Mouse (Mus musculus): ENCODE measurements at regions not wholly inside any gene's neighbourhood (a gene's known extent, or its start where the extent isn't known, plus 50 kb on each side); places are given as distances from the start of the nearest gene placed in this dataset.
"Not testable (repeated sequence)": the region's sequence is repeated elsewhere in the genome, so short reads cannot be mapped to it uniquely, and the experiment has no call there.

GRCm38 (mm10) chrX:17818325-17818724, 246.2 kb upstream of the Fundc1 start:
- Histone ChIP-seq H3K36me3 (ENCODE audit: control insufficient read depth, insufficient read depth, low read length) (no peaks in the 10 kb centered on the region), H3K9ac (ENCODE audit: low read length) (no peak overlapping the region), H3K27ac (ENCODE audit: low read depth, low read length) (no peak overlapping the region), H3K4me3 (ENCODE audit: low read depth, low read length) (no peak overlapping the region), H3K9me3 (ENCODE audit: control insufficient read depth, low read length) (no peaks in the 10 kb centered on the region), H3K27me3 (ENCODE audit: control insufficient read depth, insufficient read depth, low read length) (no peaks in the 10 kb centered on the region), H3K4me2 (ENCODE audit: low read depth, low read length, severe bottlenecking) (no peak overlapping the region), H3K4me1 (replicated peaks; ENCODE audit: control insufficient read depth, insufficient read depth, low read length) (no peaks in the 10 kb centered on the region)
- WGBS: 36% methylated on average over 3 of the region's 3 CpGs
- DNase-seq (ENCODE audit: low spot score) (no peak), ATAC-seq (replicated peaks; ENCODE audit: low FRiP score) (0 out of 2 replicates have a peak, but pooled peaks have one; percentile 46)

DNA sequence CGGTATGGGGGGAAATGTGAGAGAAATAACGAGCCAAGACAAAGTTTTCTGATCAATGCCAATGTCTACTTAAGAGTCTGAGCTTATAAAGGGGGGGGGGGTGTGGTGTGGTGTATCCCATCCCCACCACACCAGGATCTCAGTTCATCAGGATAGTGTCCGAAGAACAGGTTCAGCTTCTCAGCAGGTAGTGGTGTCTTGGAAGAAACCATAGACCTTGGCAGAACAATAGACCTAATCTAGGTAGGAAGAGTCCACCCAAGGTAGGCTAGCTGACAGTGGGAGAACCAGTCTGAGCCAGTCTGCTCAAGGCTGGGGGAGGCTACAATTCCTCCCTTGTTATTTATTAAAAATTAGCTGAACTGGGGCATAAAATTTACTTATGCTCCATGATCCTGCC, 245.5 kb upstream of the Fundc1 start:
- Histone ChIP-seq H3K27me3 (ENCODE audit: control insufficient read depth, insufficient read depth, low read length) (no peaks in the 10 kb centered on the region), H3K4me1 (replicated peaks; ENCODE audit: control insufficient read depth, insufficient read depth, low read length) (no peaks in the 10 kb centered on the region), H3K4me3 (ENCODE audit: low read depth, low read length) (no peak overlapping the region), H3K36me3 (ENCODE audit: control insufficient read depth, insufficient read depth, low read length) (no peaks in the 10 kb centered on the region), H3K4me2 (ENCODE audit: low read depth, low read length, severe bottlenecking) (no peak overlapping the region), H3K9me3 (ENCODE audit: control insufficient read depth, low read length) (no peaks in the 10 kb centered on the region), H3K9ac (ENCODE audit: low read length) (no peak overlapping the region), H3K27ac (ENCODE audit: low read depth, low read length) (no peak overlapping the region)
- ATAC-seq (replicated peaks; ENCODE audit: low FRiP score): no peak
- WGBS: 82% methylated on average over 3 of the region's 3 CpGs
- DNase-seq (ENCODE audit: low spot score): no peak

- H3K4me1 ChIP-seq (replicated peaks; ENCODE audit: control insufficient read depth, insufficient read depth, low read length); H3K4me2 ChIP-seq (ENCODE audit: low read depth, low read length, severe bottlenecking); H3K4me3 ChIP-seq (ENCODE audit: low read depth, low read length); H3K9ac ChIP-seq (ENCODE audit: low read length); ATAC-seq (replicated peaks; ENCODE audit: low FRiP score); H3K9me3 ChIP-seq (ENCODE audit: control insufficient read depth, low read length); H3K36me3 ChIP-seq (ENCODE audit: control insufficient read depth, insufficient read depth, low read length); H3K27ac ChIP-seq (ENCODE audit: low read depth, low read length); H3K27me3 ChIP-seq (ENCODE audit: control insufficient read depth, insufficient read depth, low read length); DNase-seq (ENCODE audit: low spot score): not testable (repeated sequence)
- 78% methylated on average over 1 of the region's 6 CpGs for WGBS
Observed at GRCm38 (mm10) chrX:17788048-17788447, 215.9 kb upstream of the Fundc1 start.

GRCm38 (mm10) chrX:17775886-17776285, 203.8 kb upstream of the Fundc1 start:
- Histone ChIP-seq H3K27me3 (ENCODE audit: control insufficient read depth, insufficient read depth, low read length) (no peaks in the 10 kb centered on the region), H3K36me3 (ENCODE audit: control insufficient read depth, insufficient read depth, low read length) (no peaks in the 10 kb centered on the region), H3K27ac (ENCODE audit: low read depth, low read length) (no peak overlapping the region), H3K4me2 (ENCODE audit: low read depth, low read length, severe bottlenecking) (no peak overlapping the region), H3K4me1 (replicated peaks; ENCODE audit: control insufficient read depth, insufficient read depth, low read length) (no peaks in the 10 kb centered on the region), H3K9ac (ENCODE audit: low read length) (no peak overlapping the region), H3K4me3 (ENCODE audit: low read depth, low read length) (no peak overlapping the region), H3K9me3 (ENCODE audit: control insufficient read depth, low read length) (no peaks in the 10 kb centered on the region)
- WGBS: 95% methylated on average over 1 of the region's 1 CpGs
- ATAC-seq (replicated peaks; ENCODE audit: low FRiP score) (no peak), DNase-seq (ENCODE audit: low spot score) (no peak)

DNA sequence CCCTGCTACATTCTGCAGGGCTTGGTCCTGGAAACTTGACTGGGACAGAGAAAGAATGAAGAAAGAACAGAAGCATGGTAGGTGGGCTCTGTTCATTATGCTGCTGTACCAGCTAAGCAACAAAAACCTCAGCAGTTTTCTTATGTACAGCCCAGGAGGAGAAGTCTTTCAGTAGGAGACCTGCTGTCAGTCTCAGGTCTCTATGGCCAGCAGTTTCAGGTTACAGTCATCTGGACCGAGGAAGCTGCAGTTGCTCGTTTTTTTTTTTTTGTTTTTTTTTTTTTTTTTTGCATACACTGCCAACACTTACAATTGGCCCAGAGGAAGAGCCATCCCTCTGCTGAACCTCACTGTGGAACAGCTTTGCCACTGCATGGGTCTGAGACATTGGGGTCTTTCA, 180.7 kb upstream of the Fundc1 start:
- Histone ChIP-seq H3K4me1 (replicated peaks; ENCODE audit: control insufficient read depth, insufficient read depth, low read length) (no peaks in the 10 kb centered on the region), H3K9ac (ENCODE audit: low read length) (no peak overlapping the region), H3K4me3 (ENCODE audit: low read depth, low read length) (no peak overlapping the region), H3K27me3 (ENCODE audit: control insufficient read depth, insufficient read depth, low read length) (no peaks in the 10 kb centered on the region), H3K9me3 (ENCODE audit: control insufficient read depth, low read length) (no peaks in the 10 kb centered on the region), H3K27ac (ENCODE audit: low read depth, low read length) (no peak overlapping the region), H3K36me3 (ENCODE audit: control insufficient read depth, insufficient read depth, low read length) (no peaks in the 10 kb centered on the region), H3K4me2 (ENCODE audit: low read depth, low read length, severe bottlenecking) (no peak overlapping the region)
- DNase-seq (ENCODE audit: low spot score): no peak
- no peak for ATAC-seq (replicated peaks; ENCODE audit: low FRiP score)
- WGBS: 31% methylated on average over 2 of the region's 2 CpGs

DNA sequence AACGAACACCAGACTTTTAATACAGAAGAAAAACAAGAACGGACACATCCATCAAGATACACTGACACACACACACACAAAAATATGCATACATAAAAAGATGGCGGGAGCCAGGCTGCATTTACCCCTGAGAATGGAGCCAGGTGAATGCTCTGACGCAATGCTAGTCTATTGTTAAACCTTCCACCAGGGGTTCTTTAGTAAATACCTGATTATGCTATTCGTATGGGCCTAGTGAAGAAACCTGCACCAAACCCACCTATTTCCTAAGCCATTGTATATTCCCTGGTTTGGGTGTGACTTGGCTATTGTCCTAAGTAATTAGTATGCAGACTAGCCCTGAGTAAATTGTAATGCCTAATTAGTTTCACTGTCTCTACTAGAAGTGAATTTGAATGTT, 179.3 kb upstream of the Fundc1 start:
- H3K27ac ChIP-seq (ENCODE audit: low read depth, low read length): no peak overlapping the region

DNA sequence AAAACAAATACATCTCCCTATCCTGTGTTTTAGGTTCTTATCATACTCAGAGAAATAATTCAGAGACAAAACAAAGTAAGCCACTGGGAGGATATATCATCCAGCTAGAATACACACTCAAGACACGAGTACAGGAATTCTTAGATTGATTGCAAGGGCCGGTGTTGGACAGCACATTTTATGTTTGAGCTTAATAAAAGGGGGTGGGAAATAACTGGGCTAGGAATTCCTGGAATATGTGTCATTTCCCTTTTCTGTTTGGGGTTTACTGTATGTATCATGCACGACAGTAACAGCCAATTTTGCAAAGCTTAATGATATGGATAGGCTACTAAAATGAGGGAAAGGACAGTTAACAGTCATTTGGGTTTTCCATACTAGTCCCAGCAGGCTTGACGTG, 158.1 kb upstream of the Fundc1 start:
- Histone ChIP-seq H3K27ac (ENCODE audit: low read depth, low read length) (no peak overlapping the region), H3K9me3 (ENCODE audit: control insufficient read depth, low read length) (no peaks in the 10 kb centered on the region), H3K4me3 (ENCODE audit: low read depth, low read length) (no peak overlapping the region), H3K9ac (ENCODE audit: low read length) (no peak overlapping the region), H3K27me3 (ENCODE audit: control insufficient read depth, insufficient read depth, low read length) (no peaks in the 10 kb centered on the region), H3K4me1 (replicated peaks; ENCODE audit: control insufficient read depth, insufficient read depth, low read length) (no peaks in the 10 kb centered on the region), H3K4me2 (ENCODE audit: low read depth, low read length, severe bottlenecking) (no peak overlapping the region), H3K36me3 (ENCODE audit: control insufficient read depth, insufficient read depth, low read length) (no peaks in the 10 kb centered on the region)
- DNase-seq (ENCODE audit: low spot score): no peak
- ATAC-seq (replicated peaks; ENCODE audit: low FRiP score): no peak
- WGBS: 80% methylated on average over 4 of the region's 4 CpGs

More for the DNA sequence above, 179.3 kb upstream of the Fundc1 start:
- no peak for DNase-seq (ENCODE audit: low spot score)
- Histone ChIP-seq H3K4me2 (ENCODE audit: low read depth, low read length, severe bottlenecking) (no peak overlapping the region), H3K36me3 (ENCODE audit: control insufficient read depth, insufficient read depth, low read length) (no peaks in the 10 kb centered on the region), H3K4me3 (ENCODE audit: low read depth, low read length) (no peak overlapping the region), H3K27me3 (ENCODE audit: control insufficient read depth, insufficient read depth, low read length) (no peaks in the 10 kb centered on the region), H3K9ac (ENCODE audit: low read length) (no peak overlapping the region), H3K4me1 (replicated peaks; ENCODE audit: control insufficient read depth, insufficient read depth, low read length) (no peaks in the 10 kb centered on the region), H3K9me3 (ENCODE audit: control insufficient read depth, low read length) (no peaks in the 10 kb centered on the region)
- no peak for ATAC-seq (replicated peaks; ENCODE audit: low FRiP score)
- 70% methylated on average over 5 of the region's 5 CpGs for WGBS

DNA sequence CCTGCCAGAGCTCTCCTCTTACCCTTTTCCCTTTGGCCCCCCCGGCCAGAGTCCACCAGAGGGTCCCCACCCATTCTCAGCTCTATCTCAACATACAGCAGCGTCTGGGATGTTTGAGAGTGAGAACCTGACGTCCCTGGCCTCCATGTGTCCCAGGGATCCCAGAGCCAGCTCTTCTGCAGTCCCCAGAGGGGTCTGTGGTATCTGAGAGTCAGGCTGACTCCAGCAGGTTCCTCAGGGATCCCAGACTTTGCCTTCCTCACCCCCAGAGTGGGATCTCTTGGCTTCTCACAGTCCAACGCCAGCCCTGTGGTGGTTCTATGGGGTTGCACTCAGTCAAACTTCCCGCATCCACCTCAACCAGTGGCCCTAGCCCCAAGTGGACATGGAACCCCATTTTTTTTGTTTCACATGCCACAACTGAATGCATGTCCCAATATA, 153.7 kb upstream of the Fundc1 start:
- DNase-seq (ENCODE audit: low spot score): no peak
- H3K27me3 ChIP-seq (ENCODE audit: control insufficient read depth, insufficient read depth, low read length): no peaks in the 10 kb centered on the region
- 59% methylated on average over 5 of the region's 5 CpGs for WGBS
- H3K27ac ChIP-seq (ENCODE audit: low read depth, low read length): no peak overlapping the region
- no peaks in the 10 kb centered on the region for H3K9me3 ChIP-seq (ENCODE audit: control insufficient read depth, low read length)
- no peak overlapping the region for H3K4me2 ChIP-seq (ENCODE audit: low read depth, low read length, severe bottlenecking)
- no peaks in the 10 kb centered on the region for H3K36me3 ChIP-seq (ENCODE audit: control insufficient read depth, insufficient read depth, low read length)
- H3K4me3 ChIP-seq (ENCODE audit: low read depth, low read length): no peak overlapping the region
- ATAC-seq (replicated peaks; ENCODE audit: low FRiP score): no peak; the same call in none of the 2 replicates
- H3K9ac ChIP-seq (ENCODE audit: low read length): no peak overlapping the region
- H3K4me1 ChIP-seq (replicated peaks; ENCODE audit: control insufficient read depth, insufficient read depth, low read length): no peaks in the 10 kb centered on the region

GRCm38 (mm10) chrX:17724990-17725779, 153.1 kb upstream of the Fundc1 start:
- ATAC-seq (replicated peaks; ENCODE audit: low FRiP score) (peak; percentile 89), DNase-seq (ENCODE audit: low spot score) (peak; percentile 49)
- no peaks in the 10 kb centered on the region for H3K9me3 ChIP-seq (ENCODE audit: control insufficient read depth, low read length)
- H3K4me3 ChIP-seq (ENCODE audit: low read depth, low read length): no peak overlapping the region
- no peaks in the 10 kb centered on the region for H3K36me3 ChIP-seq (ENCODE audit: control insufficient read depth, insufficient read depth, low read length)
- H3K27ac ChIP-seq (ENCODE audit: low read depth, low read length): no peak overlapping the region
- WGBS: 31% methylated on average over 7 of the region's 7 CpGs
- H3K9ac ChIP-seq (ENCODE audit: low read length): no peak overlapping the region
- no peak overlapping the region for H3K4me2 ChIP-seq (ENCODE audit: low read depth, low read length, severe bottlenecking)
- no peaks in the 10 kb centered on the region for H3K4me1 ChIP-seq (replicated peaks; ENCODE audit: control insufficient read depth, insufficient read depth, low read length)
- no peaks in the 10 kb centered on the region for H3K27me3 ChIP-seq (ENCODE audit: control insufficient read depth, insufficient read depth, low read length)

Data from forebrain, embryonic 11.5 days (tissue).